Mouse (Mus musculus) embryonic fibroblast, embryonic 13.5 days (primary cell): ENCODE results near the gene Paqr6.

Source experiments
- CTCF ChIP-seq: IDR thresholded peaks from 2 replicates; pipeline ENCODE4 v1.5.1; 2011; ENCODE audit warnings: mild to moderate bottlenecking, control low read depth, low read length, moderate library complexity, borderline replicate concordance; ENCODE audit not compliant: insufficient read depth
- POLR2A ChIP-seq: IDR thresholded peaks from 2 replicates; pipeline ENCODE4 v1.6.1; 2011; ENCODE audit warnings: low read depth, mild to moderate bottlenecking, control low read depth, low read length, moderate library complexity

DNA sequence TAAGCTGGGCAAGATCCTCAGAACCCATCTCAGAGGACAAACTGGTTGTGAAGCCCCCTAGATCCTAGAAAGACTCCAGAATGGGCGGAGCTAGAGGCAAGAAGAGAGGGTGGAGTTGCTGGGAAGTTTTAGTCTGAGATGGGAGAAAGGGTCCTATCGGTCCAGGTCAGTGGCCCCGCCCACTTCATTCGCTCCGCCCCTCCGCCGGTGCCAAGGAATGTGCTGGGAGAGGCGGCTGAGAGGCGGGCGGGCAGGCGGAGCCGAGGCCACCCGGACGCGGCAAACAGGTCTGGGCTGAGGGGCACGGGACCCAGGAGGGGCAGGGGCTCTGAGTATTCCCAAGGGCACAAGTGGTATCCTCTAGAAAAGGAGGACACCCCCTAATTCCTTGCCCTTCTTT is at the start of gene Paqr6:
- no peak for TF ChIP-seq CTCF
- no peak for TF ChIP-seq POLR2A
